Mouse (Mus musculus) right cerebral cortex, adult 2 months (tissue): ENCODE measurements at regions not wholly inside any gene's neighbourhood (a gene's known extent, or its start where the extent isn't known, plus 50 kb on each side); places are given as distances from the start of the nearest gene placed in this dataset.

ENCODE experiments used
- DNase-seq, 2 experiments: peaks; one replicate each; pipeline ENCODE4 v3.0.0; 2021 to 2022; ENCODE audit warnings: low spot score in 2 of 2

DNA sequence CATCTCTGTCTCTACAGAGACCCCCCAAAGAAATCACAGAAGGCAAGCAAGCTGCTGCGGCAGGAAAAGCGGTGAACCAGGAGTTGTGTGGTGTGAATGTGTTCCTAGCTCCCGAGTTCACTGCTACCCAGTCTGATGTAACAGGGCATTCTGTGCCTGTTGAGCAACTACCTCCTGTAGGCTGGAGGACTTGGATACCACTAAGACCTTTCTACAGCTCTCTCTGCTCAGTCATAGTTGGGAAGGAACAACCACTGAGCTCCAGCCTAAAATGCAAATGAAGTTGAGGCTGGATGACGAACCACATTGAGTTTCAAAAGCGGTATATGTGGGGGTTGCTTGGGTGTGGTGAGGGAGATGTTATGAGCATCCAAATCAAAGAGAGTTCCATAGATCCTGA, 315.1 kb downstream of the Rnd3 start:
- no peak for DNase-seq

DNA sequence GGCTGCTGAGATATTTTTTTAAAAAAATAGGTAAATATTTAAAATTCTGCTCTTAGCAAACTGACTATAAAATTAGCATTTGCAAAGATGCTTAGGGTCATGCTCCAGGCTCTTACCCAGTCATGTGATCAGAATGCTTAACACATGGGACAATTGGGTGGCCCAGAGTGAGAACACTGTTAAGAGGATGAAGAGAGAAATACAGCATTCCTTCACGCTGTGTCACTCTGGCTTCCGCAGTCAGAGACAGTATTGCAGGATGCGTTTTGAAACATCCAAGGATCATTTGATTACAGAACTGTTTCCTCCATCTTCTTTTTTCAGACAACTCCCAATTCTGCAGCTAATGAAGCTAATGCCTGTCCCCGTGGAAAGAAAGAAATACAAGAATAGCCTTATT, 316.4 kb downstream of the Rnd3 start:
- DNase-seq = no peak

DNA sequence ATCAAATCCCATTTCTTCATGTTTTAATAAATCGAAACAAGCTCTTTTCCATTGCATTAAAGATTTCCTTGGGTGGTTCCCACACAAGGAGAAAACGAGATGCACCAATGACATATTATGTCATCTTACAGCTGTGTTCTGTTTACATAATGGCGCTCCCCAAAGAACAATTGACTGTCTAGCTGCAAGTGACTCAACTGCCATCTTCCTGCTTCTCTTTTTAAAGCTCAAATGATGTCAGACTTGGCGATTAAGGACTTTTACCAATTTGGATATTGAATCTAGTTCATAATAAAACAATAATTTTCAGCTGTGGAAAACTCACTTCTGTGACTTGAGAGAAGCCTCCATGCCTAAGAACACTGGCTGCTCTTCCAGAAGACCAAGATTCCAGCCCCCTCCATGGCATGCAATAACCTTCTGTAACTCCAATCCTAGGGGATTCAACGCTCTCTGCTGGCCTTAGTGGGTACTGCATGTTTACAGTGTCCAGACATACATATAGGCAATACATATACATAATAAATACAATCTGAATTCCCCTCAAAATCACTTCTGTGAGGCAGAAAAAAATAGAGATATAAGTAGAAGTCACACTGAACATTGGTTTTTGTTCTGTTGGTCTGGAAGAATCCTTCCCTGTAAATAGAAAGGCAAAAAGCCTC, 318.7 kb downstream of the Rnd3 start:
- no peak for DNase-seq

DNA sequence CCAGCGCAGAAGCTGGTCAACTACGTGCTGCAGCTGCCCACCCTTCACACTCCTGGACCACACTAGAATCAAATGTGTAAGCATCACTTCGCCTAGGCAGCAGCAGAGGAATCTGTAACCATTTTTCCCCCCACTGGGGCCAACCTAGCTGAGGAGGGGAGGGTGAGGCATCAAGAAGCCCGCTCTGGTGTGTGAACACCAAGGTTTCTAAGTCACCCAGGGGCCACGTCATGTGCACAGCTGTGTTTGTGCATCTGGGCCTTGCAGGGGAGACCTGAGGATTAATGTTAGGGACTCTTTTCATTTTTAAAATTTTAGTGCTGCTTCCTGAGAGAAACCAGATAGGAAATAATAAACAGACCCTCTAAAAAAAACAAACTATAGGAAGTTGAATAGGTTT, 321.8 kb downstream of the Rnd3 start:
- DNase-seq = no peak

DNA sequence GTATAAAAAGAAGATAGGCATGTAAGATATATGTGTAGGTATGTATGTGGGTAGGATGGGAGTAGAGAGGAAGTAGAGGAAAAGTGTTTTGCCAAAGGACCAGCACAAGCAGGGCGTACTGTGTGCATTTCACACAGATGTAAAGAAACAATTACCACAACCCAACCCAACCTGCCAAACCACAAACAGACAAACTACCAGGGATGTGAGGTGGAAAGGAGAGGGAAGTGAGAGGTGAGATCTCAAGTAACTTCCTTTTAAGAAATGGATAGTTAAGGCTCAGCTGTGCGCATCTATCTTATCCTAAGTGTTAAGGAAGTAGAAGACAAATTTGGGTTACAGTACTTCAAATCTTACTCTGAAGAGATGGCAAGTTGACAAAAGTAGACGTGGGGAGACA, 322.4 kb downstream of the Rnd3 start:
- no peak for DNase-seq

DNA sequence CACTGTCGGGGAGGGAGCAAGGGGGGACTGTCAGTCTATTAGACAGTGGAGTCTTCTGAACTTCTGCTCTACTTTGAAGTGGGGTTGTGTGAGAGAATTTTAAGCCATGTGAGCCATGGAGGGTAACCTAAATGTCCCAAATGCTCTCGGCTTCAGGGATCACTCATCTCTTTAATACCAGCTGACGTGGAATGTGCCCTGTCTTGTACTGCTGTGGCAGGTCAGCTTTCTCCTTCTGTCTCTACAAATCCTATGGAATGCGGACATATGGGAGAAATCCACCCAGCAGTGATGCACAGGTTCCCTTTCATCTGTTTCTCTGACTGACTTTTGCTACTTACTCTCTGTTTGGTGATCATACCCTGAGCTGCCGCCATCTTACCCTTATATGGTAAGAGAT, 323.3 kb downstream of the Rnd3 start:
- DNase-seq = no peak

DNA sequence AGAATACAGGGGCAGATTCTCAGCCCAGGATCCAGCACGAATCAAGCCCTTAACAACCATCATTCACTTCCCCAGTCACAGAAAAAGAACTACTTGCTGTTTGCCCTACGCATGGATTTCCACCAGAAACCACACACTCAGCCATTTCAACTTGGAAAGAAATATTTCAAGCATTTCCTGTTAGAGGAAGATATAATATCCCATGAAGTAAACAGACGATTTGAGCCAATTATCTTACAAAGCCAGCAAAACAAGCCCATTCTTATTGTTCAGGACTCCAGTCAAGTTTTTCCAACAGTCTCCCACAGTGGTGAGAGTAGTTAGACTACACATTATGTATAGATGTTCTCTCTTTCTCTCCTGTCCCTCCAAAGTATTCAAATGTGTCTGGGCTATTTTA, 324.1 kb downstream of the Rnd3 start:
- no peak for DNase-seq

DNA sequence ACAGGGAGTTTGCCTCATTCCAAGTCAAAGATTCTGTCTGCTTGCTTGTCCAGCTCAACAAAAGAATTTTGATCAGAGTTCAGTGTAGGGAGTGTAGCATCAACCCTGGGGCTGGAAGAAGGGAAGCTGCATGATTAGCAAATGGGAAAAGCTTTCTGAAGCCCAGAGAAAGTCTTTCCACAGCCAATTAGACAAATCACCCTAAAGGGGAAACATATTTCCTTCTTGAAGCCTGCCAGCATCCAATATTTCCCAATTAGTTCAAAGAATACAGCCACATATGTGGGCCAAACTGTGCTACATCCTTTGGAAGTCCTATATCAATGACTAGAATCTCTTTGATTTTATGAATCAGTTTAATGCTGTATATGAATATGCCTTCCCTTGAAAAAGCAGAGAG, 326.2 kb downstream of the Rnd3 start:
- DNase-seq = no peak

DNA sequence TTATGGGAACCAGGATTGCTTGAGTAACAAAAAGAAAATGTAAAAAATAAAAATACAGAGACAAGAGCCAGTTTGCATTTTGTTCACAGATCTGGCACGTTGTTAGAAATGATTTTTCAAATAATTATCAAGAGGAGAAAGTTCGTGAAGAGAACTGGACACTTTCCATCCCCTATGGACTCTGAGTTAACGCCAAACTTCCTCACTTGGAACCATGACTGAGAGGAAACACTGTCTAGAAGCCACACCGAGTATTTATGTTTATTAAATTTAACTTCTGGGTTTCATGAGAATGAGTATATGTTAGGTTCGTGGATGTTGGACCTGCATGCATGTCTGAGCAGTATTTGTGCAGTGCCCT, 329.6 kb downstream of the Rnd3 start:
- DNase-seq = no peak

DNA sequence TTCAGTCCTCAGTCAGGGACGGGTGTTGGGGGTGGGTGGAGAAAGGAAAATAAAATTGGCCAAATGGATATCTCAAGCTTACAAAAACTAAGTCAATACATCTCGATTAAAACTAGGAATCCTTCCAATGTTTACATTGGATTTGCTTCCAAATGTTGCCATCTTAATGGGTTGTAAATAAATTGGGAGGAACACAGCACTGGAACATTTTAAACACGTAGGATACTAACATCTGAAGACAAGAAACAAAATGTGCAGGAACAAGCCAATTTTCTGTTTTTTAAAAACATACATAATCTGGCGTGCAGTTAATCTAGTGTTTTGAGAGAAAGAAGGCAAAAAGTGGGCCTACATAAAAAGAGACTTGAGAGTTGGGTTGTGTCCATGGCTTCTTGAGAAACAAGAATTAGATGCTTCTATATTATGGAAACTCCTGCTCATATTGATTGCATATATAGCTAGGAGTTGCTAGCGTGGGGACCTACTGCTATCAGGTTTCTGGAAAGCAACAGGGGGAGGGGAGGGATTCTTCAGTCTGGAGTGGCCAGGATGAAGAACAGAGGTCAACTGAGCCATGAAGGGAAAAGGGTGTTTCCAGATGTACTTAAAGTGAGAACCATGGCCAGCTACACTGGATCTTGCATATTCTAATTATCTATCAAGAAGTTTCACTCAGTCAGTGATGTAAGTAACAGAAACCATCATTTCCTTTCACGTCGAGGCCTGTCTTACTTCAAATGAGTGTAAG, 330.2 kb downstream of the Rnd3 start:
- no peak for DNase-seq

DNA sequence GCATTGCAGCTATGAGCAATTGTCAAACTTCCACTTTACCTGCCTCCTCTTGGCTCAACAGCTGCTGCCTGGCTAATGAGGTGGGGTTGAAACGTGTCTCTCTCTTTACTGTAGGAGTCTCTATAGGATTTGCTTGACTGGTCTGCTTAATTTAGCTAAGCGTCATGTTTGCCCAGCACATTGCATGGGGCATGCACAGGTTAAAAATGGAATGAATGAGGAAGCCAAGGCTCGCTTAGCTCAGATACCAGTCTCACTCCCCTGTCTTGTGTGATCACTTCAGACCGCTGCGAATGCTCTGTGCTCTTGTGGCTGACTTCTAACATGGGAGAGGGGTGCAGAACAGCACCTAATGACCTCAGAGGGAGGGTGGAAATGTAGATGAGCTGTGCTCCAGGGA, 332.5 kb downstream of the Rnd3 start:
- no peak for DNase-seq

DNA sequence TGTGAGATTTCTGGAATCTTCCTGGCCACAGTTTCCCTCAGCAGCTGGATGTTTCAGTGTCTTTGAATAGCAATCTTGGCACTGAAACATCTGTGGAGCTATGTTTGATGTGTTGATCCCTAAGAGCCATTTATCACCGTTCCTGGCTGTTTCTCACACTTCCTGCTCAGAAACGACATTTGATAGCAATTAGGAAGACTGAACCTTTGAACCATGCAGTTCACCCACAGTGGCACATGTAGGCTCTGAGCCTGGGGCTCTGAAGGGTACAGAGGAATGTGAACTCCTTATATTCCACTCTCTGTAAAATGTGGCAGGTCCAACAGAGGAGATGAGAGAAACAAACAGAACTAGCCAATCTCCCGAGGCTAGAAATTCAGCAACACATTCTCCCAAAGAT, 333.4 kb downstream of the Rnd3 start:
- no peak for DNase-seq

DNA sequence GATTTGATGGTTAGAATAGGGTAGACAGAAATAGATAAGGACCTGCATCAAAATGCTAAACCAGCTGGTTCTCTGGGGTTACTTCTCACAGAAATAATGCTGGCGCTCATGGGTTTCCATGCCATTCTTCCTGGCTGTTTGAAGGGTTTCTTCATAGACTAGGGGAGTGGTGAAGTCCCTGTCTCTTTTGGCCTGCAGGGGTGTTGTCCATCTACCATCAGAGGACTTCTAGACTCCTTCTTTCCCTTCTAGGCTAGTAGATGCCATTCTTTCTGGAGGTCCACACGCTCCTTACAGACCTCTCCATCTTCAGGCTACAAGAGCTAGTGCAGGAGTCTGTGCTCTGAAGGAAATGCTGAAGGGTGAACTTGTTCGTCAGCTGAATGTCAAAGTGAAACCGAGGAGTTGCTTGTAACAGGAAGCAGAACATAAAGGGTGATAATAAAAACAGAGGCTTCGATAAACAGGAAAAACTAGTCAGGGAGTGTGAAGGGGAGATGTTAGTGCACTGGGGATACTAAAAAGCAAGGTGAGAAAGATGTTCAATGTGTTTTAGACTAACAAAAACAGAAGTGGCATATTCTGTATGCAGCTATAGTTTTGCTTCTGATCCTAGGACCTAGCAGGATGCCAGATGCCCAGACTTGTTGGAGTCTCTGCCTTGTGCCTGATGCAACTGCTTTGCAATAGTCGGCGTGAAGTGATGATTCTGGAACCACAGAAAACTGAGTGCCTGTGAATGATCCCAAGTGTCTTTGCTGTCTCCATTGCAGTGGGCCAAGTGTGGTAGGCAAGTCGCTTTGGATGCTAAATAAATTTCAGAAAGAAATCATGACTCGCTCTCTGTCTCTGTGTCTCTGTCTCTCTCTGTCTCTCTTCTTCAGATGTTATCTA, 335.1 kb downstream of the Rnd3 start:
- no peak for DNase-seq

DNA sequence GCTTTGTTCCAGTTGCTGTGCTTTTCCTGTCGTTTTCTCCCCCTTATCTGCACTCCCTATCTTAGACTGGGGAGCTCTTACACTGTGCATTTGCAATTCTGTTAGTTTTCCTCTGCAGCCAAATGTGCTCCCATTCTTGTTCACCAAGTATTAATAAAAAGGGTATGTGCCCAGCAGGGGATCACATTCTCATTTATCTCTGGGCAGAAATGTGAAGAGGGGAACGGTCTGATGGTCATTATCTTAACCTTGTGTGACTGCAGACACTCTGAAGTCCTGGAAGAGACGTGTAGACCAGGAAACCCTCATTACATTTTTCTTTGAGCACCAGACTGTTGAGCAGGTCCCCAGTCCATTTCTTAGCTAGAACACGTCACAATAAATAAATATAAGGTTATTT, 336.6 kb downstream of the Rnd3 start:
- DNase-seq = no peak

DNA sequence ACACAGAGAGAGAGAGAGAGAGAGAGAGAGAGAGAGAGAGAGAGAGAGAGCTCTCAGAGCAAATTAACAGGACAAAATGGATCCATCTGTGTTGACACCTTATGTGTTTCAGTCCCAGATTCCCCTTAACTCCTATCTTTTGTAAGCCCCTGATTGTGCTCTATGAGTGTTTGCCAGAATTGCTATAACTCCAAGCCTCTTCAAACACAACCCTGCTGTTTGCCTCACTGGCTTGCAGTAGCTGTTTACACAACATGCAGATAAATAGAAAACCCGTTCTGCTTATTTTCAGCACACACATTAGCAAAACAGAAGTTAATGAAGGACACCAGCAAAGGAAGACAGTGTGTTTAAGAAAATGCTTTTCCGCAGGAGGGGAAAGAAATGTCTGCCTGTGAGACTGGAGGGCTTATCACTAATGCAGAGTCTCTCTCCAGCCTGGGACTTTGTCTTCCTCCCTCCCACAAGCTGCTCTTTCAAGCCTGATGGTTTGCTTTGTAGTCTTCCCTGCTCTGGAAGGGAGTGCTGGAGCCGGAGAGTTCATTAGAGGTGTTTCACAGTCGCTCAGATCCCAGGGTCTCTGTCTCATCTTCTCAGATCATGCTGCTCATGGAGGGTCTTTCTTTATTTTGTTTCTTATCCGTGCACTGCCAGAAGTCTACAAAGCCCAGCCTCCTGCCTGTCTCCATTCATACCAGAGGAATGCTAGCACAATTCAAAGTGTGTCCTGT, 338.4 kb downstream of the Rnd3 start:
- no peak for DNase-seq

DNA sequence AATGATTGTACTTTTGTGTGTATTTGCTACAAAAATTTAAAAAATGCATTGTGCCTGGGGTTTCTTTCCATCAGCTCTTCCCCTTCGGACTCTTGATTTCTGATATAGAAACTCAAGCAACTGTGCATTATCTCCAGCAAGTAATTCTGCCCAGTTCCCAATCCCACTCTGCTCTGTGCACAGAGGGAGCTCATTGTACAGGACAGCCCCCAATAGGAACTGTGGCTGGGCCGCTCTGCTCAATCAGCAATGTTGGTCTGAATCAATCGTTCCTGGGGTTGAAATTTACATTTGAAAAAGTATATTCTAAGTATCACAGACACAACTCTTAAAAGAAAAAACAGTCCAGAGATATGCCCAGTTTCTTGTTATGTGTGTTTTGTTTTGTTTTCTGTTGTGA, 339.1 kb downstream of the Rnd3 start:
- DNase-seq = no peak

DNA sequence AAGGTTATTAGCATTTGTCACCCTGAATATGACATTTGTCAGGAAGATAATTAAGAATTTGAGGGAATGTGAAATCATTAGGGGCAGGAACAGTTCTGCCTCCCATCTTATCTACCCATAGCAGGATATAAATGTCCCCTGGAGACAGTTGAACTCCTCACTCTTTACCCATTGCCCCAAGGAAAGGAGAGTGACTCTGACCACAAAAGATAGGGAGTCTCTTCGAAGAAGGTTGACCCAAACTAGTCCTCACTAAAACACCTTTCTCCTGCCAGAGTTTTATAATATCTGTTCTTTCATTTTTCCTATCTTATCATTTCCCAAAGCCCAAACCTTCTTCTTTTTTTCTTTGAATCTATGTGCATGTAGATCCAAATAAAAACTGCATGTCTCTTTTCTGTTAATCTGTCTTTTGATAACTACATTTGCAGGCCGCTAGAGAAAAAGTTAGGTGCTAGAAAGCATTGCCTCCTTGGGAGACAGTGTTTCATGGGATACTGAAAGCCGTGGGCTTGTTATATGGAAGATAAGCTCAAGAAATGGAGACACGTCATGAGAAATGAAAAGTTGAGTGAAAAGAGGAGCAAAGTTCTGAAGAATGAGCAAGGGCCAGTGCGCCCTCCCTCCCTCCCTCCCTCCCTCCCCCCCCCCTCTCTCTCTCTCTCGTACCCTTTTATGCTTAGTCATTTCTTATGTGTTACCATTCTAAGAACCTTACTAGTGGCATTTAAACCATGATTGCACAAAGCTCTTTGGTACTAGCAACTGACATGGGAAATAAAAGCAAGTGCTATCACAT, 341.6 kb downstream of the Rnd3 start:
- DNase-seq = no peak

DNA sequence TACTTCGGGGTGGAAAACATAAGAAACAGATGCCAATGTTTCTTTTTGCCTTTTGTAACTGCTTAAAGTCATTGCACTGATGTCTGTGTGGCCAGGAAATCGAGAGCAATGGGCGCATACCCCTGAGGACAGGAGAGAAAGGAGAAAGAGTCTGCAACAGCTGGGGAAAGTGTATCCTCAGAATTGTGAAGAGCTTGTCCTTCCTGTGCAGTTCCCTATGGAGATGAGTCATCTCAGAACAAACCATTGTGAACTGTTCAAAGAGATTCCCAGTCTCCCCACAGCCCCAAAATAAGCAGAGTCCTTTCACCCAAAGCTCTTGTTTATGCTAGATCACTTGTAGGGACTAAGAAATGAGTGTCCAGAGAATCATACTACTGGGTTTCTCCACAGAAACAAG, 343.3 kb downstream of the Rnd3 start:
- DNase-seq = no peak

DNA sequence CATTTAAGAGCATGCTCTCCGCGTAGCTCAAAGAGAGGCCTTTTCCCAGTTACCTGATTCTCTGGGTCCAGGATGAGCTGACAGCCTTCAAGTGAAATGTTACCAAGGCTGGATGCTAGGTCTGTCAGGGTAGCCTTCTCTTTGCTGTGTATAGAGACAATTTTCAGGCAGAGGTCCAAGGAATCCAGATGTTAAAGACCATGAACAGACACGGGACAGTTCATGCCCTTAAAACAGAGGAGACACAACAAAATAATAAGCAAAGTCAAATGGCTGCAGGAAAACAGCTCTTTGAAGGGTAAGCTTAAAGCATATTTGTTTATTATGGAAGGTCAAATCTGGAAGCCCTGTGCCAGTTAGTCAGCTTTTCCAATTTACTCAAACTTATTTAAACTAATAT, 352.8 kb downstream of the Rnd3 start:
- no peak for DNase-seq

DNA sequence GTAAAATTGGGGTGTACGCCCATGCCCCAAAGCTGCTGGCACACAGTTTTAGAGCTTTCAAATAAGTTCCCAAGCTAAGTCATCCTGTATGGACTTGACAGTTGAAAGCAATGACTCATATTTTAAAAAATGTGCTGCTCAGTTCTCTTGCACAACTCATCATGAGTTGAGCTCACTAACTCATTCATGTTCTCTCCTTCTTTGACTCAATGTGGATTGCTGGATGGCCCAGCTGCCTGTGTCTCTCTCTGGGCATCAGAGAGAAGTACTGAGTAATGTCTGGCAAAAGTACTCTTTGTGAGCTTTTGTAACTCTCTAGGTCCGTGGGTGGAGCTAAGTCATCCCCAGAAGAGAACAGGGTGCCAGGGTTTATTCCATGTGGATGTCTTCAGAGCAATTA, 355.3 kb downstream of the Rnd3 start:
- no peak for DNase-seq

DNA sequence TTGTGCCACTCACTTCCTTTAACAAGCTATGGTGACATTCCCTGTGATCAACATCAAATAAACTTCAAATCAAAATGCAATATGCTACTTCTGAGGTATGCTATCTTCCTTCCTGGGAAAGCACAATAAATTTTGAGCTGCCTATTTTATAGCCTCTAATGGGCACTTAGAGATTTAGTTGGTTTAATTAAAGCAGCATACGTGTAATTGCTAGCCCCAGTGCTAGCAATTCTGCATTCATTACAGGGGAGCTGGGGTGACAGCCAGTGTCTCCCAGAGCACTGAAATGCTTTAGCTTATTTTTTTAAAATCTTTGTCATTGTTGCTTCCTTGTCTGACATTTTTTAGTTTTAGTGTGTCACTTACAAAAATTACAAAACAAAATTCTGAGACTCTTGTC, 355.8 kb downstream of the Rnd3 start:
- DNase-seq = no peak
